Mouse (Mus musculus) ES-E14 (cell line): ENCODE data around the gene Kank4. TPM values are rescaled to one million over a fixed set of nuclear protein-coding genes. Genes with fewer than 3 reads are reported as not detected.

Experiments
- DNase-seq: peaks from one replicate; pipeline ENCODE4 v3.0.0-alpha.2; 2013; ENCODE audit warnings: low read depth, low spot score
- H3K27ac ChIP-seq: 2 replicates; pipeline ENCODE4 v1.5.1; 2012; ENCODE audit warnings: low read depth, mild to moderate bottlenecking, low read length, moderate library complexity, mixed read lengths; ENCODE audit not compliant: poor library complexity, insufficient read depth, severe bottlenecking
- H3K36me3 ChIP-seq: 2 replicates; pipeline ENCODE4 v1.6.1; 2012; ENCODE audit warnings: mild to moderate bottlenecking, low read length, moderate library complexity, mixed read lengths; ENCODE audit not compliant: control insufficient read depth, poor library complexity, insufficient read depth, severe bottlenecking
- H3K4me1 ChIP-seq, 2 experiments: fragments of 150-350 bp in 1 of 2; sonication (generic) in 1 of 2; 2 replicates each; pipeline ENCODE4 v1.6.1; 2012; ENCODE audit warnings: low read length in 2 of 2, mild to moderate bottlenecking in 1 of 2, mixed read lengths in 1 of 2; ENCODE audit not compliant: control insufficient read depth in 2 of 2, insufficient read depth in 2 of 2, poor library complexity in 1 of 2
- H3K4me3 ChIP-seq, 2 experiments: fragments of 150-350 bp in 1 of 2; sonication (generic) in 1 of 2; 2 replicates each; pipeline ENCODE4 v1.5.1; 2012; ENCODE audit warnings: low read length in 2 of 2, low read depth in 1 of 2, mild to moderate bottlenecking in 1 of 2, mixed read lengths in 1 of 2; ENCODE audit not compliant: insufficient read depth in 1 of 2, poor library complexity in 1 of 2, severe bottlenecking in 1 of 2
- H3K9ac ChIP-seq: 2 replicates; pipeline ENCODE4 v1.6.1; 2012; ENCODE audit warnings: low read depth, mild to moderate bottlenecking, low read length, mixed read lengths; ENCODE audit not compliant: poor library complexity, insufficient read depth, severe bottlenecking
- H3K9me3 ChIP-seq: fragments of 150-350 bp; sonication (generic); 2 replicates; pipeline ENCODE4 v1.6.1; 2012; ENCODE audit warnings: low read depth, mild to moderate bottlenecking, low read length; ENCODE audit not compliant: control insufficient read depth, insufficient read depth
- CHD2 ChIP-seq: IDR thresholded peaks from 2 replicates; pipeline ENCODE4 v1.6.1; 2014; ENCODE audit warnings: mild to moderate bottlenecking, low read depth, low read length, inconsistent platforms
- HCFC1 ChIP-seq: IDR thresholded peaks from 2 replicates; pipeline ENCODE4 v1.6.1; 2012; ENCODE audit warnings: low read length, inconsistent platforms, borderline replicate concordance; ENCODE audit not compliant: insufficient read depth
- MAFK ChIP-seq: IDR thresholded peaks from 2 replicates; pipeline ENCODE4 v1.6.1; 2014; ENCODE audit warnings: mild to moderate bottlenecking, low read depth, low read length, inconsistent platforms; ENCODE audit not compliant: insufficient read depth
- ZC3H11A ChIP-seq: IDR thresholded peaks from 2 replicates; pipeline ENCODE4 v1.6.1; 2012; ENCODE audit warnings: low read depth, mild to moderate bottlenecking, inconsistent platforms, low read length, borderline replicate concordance
- ZNF384 ChIP-seq: IDR thresholded peaks from 2 replicates; pipeline ENCODE4 v1.6.1; 2012; ENCODE audit warnings: low read depth, low read length, inconsistent platforms
- in situ Hi-C, 2 experiments: fragments of 600-800 bp; cut with MboI; formaldehyde crosslinking; loops; one replicate each; pipeline ENCODE4 v1.15.1; 2025; ENCODE audit warnings: low sequenced_read_pairs in 2 of 2, inconsistent platforms in 1 of 2; ENCODE audit not compliant: unreplicated experiment in 2 of 2
- total RNA-seq: library from RNA; depleted of rRNA; stranded (reverse); fragments of 300-350 nt; gene quantifications from 2 replicates; pipeline ENCODE4 v1.2.3, GENCODE M21; 2012; rRNA removed

Gene Kank4
- total RNA-seq = 4.0 and 5.4 TPM in 2 replicates

- TF ChIP-seq CHD2 = no peak
- TF ChIP-seq MAFK = no peak
- peak; percentile 23; the same call in 1 of the 2 replicates for TF ChIP-seq HCFC1
- Histone ChIP-seq H3K4me3 (peak within 1 kb of the TSS; percentile 84 to 88), H3K9me3 (no peaks in the 10 kb centered on the region), H3K9ac (peak within 1 kb of the TSS; percentile 69), H3K27ac (no peak within 1 kb of the TSS), H3K4me1 (peaks cover 2 to 9% of the 10 kb centered on the region in 2 experiments; a peak in 2 of 4 replicates), H3K36me3 (no peaks in the 10 kb centered on the region)
- in situ Hi-C loops = no loop called here
- no peak for DNase-seq
Measured at GRCm38 (mm10) chr4:98817184-98817911, at the start of gene Kank4. TSS of gene Kank4 (minus strand) at chr4:98817537.

GRCm38 (mm10) chr4:98865386-98866237 lies 48.3 kb upstream of the Kank4 start:
- peak; percentile 51; the same call in 1 of the 2 replicates for TF ChIP-seq ZNF384
- TF ChIP-seq HCFC1 = no peak
- no peak overlapping the region for H3K9ac ChIP-seq
- H3K4me1 ChIP-seq = peaks cover 1 to 6% of the 10 kb centered on the region in 2 experiments; a peak in 3 of 4 replicates
- no peaks in the 10 kb centered on the region for H3K9me3 ChIP-seq
- no peaks in the 10 kb centered on the region for H3K36me3 ChIP-seq
- no peak for DNase-seq
- peak overlapping the region; percentile 4; the same call in 1 of the 2 replicates for H3K27ac ChIP-seq
- no peak overlapping the region for H3K4me3 ChIP-seq
- in situ Hi-C loops = no loop called here

- DNase-seq = no peak
- Histone ChIP-seq H3K9me3 (no peaks in the 10 kb centered on the region), H3K27ac (peak overlapping the region; percentile 88), H3K4me3 (no peak overlapping the region), H3K4me1 (peaks cover 1 to 6% of the 10 kb centered on the region in 2 experiments; a peak in 2 of 4 replicates), H3K36me3 (no peaks in the 10 kb centered on the region), H3K9ac (no peak overlapping the region)
- in situ Hi-C loops = no loop called here
- no peak for TF ChIP-seq ZNF384
- TF ChIP-seq ZC3H11A = no peak
- no peak for TF ChIP-seq CHD2
- no peak for TF ChIP-seq HCFC1
- TF ChIP-seq MAFK = no peak
Measured at GRCm38 (mm10) chr4:98864546-98864945, 47.2 kb upstream of the Kank4 start.

- H3K9ac ChIP-seq = no peak overlapping the region
- no peaks in the 10 kb centered on the region for H3K36me3 ChIP-seq
- TF ChIP-seq ZNF384 = no peak
- no peak for TF ChIP-seq HCFC1
- no peak for TF ChIP-seq MAFK
- TF ChIP-seq CHD2 = no peak
- no peak for TF ChIP-seq ZC3H11A
- peaks cover 1 to 6% of the 10 kb centered on the region in 2 experiments; a peak in 2 of 4 replicates for H3K4me1 ChIP-seq
- in situ Hi-C loops = no loop called here
- no peaks in the 10 kb centered on the region for H3K9me3 ChIP-seq
- peak overlapping the region; percentile 75; the same call in 1 of the 2 replicates for H3K27ac ChIP-seq
- H3K4me3 ChIP-seq = no peak overlapping the region
- peak; percentile 62 for DNase-seq
Measured at GRCm38 (mm10) chr4:98864094-98864493, 46.8 kb upstream of the Kank4 start.
